Mouse (Mus musculus) common myeloid progenitor, adult 5-6 weeks (primary cell): ENCODE measurements at regions not wholly inside any gene's neighbourhood (a gene's known extent, or its start where the extent isn't known, plus 50 kb on each side); places are given as distances from the start of the nearest gene placed in this dataset.
A peak's percentile ranks its signal among the peaks of the same experiment; 100 is the strongest.

ENCODE experiments used
- ATAC-seq: replicated peaks from 2 replicates; pipeline ENCODE4 v1.8.0; 2016; ENCODE audit warnings: low read depth, mild to moderate bottlenecking, moderate TSS enrichment, inconsistent platforms; ENCODE audit not compliant: poor library complexity, severe bottlenecking

DNA sequence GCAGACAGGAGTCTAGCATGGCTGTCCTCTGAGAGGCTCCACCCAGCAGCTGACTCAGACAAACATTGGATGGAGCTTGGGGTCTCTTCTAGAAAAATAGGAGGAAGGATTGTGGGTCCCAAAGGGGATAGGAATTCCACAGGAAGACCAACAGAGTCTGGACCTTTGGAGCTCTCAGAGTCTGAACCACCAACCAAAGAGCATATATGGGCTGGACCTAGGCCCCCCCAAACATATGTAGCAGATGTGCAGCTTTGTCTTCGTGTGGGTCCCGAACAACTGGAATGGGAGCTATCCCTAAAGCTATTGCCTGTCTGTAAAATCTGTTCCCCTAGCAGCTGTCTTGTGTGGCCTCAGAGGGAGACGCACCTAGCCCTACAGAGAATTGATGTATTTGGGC lies 50.1 kb upstream of the Cpm start:
- no peak for ATAC-seq

DNA sequence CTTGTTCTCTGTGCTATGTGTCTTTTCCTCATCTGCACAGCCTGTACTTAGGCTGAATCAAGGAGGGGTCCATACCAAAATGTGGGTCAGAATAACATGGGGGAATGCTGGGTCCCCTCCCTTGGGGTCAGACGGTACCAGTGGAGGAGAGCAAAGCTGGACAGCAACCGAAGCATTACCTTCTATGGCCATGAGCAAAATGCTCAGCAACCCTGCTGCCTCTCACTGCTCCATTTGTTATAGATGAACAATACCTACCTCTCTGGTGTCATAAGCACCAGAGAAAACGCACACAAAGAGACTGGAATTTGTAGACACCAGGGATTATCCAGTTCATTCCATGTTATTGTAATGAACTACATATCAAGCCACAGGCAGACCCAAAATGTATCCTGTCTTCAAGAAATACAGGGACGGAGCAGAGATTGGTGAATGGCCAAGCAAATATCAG lies 50.6 kb upstream of the Cpm start:
- ATAC-seq = no peak

DNA sequence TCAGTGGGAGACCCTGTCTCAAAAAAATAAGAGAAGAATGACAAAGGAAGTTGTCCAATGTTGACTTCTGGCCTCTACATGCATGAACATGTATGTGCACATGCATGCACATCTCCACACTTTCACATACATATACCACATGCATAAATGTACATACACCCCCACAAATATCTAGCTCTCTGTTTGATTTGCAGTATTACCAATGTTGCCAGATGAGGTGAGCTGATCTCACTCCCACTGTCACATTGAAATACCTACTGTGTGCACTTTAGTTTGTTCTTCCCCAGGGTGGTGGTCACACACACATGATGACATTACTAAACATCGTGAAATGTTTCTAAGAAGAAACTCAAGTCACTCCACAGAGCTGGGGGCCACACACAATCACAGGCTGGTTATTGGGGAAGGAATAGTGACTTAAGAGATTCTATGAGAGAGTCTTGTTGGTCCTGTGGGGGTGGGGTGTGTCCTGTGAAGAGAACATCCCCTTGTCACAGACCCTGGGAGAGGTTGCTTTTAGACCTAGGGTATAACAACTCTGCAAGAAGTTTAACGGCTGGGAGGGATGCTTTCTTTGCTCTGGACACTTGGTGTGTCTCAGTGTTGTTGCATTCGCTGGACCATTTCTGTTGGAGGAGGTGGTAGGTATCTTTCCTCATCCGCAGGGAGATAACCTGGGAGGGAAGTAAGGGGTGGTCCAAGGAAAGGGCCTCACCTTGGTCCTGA lies 51.2 kb upstream of the Cpm start:
- ATAC-seq = no peak

DNA sequence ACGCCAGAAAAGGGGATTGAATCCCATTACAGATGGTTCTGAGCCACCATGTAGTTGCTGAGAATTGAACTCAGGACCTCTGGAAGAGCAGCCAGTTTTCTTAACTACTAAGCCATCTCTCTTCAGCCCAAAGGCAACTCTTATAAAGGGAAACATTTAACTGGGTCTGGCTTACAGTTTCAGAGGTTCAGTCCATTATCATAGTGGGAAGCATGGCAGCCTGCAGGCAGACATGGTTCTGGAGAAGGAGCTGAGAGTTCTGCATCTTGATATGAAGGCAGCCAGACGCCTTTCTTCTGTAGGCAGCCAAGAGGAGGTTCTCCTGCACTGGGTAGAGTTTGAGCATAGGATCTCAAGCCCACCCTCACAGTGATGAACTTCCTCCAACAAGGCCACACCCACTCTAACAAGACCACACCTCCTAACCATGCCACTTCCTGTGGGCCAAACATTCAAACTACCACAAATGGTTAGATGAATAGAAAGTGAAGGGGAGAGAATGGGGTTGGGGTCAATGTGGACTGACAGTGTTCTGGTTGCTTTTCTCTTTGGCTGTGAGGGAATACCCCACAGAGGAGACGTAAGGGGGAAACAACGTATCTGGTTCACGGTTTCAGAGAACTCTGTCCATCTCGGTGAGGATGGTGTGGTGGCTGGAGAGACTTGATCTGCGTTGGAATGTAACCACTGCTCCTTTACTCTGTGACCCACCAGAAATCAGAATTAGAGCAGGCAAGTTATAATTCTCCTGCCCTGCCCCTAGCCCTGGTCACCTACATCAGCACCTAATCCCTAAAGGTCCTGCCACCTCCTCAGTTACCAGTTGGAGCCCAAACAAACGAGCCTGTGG lies 52.2 kb upstream of the Cpm start:
- ATAC-seq = no peak

DNA sequence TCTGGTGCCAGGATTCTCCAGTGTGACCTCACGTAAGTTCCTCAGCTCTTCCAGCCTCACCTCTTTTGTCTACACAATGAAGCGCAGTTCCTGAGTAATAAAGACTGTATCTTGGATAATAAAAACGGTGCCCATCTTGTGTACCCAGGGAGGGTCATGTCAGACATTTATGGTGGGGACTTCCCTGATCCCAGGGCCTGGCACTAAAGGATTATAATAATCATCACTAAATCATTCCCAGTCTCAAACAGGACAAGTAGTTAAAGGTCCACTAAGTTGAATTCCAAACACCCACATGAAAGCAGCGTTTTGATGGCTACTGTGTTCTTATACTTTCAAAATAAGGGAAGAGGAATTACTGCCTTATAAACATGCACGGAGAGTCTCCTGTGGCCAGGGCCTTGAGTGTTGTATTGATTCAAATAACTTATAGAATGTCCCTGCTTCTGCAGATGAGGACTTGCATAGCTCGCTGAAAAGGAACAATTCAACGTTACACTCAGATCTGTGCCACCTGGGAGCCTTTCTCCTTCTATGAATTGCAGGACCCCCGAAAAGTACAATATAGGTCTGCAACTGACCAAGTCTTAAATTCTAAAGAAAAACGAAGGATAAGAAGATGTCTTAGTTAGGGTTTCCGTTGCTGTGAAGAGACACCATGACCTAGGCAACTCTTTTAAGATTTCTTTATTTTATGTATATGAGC lies 53.0 kb upstream of the Cpm start:
- ATAC-seq = no peak

DNA sequence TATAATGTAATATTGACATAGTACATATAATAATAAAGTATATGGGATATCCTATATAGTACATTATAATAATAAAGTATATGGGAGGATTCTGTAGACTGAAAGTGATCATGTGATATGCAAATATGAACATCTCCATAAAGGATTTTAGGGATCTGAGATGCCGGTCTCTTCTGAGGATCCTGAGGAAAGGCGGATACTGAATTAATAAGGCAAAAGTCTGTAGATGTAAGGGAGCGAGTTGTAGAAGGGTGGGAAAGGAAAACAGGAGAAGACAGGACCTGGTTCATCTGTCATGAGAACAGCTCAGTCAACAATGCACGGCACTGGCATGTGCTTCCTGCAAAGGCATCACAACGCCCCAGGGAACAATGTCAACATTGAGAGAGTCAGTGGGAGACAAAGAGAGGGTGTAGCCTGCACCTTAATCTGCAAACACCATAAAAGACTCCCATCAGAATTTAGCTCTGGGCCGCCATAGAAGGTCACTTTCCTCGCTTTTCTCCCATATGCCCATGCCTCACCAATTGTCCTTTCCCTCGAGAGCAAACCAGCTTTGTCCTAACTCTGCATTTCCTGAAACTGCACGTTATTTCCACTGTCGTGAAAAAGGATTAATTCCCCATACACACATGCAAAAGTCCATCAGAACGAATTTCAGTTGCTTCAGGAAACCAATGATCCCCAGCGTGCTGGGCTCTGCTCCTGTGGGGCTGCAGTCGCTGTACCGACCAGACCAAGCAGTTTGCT lies 53.7 kb upstream of the Cpm start:
- no peak for ATAC-seq

DNA sequence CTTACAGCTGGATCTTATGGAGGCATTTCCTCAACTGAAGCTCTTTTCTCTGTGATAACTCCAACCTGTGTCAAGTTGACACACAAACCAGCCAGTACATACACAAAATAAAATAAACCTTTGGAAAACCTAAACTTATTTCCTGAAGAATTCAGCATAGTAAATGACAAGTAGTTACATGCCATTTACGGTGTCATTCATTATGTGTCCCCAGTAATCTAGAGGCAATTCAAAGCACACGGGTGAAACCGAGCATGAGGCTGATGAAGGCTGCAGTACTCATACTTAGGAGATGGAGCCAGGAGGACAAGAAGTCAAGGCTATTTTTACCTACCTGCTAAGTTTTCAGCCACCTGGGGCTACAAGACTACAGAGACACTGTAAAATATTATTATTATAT lies 54.4 kb upstream of the Cpm start:
- no peak for ATAC-seq

DNA sequence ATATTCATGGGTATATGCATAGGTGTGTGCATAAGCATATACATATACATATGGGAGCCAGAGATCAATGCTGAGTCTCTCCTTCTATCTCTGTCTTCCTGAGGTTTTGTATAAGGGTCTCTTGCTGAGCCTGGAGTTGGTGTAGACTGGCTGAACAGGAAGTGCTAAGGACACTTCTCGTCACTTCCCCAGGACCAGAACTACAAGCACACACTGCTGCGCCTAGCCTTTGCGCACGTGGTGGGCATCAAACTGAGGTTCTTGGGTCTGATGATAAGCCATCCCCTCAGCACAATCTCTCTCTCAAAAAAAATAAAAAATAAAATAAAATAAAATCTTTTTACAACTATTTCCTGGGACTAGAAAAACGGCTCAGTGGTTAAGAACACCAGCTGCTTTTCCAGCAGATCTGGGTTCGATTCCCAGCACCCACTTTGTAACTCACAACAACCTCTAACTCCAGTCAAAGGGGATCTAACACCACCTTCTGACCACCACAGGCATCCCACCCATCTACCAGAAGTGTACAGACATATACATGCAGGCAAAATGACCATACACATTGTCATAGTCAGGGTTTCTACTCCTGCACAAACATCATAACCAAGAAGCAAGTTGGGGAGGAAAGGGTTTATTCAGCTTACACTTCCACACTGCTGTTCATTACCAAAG lies 55.1 kb upstream of the Cpm start:
- ATAC-seq = no peak

DNA sequence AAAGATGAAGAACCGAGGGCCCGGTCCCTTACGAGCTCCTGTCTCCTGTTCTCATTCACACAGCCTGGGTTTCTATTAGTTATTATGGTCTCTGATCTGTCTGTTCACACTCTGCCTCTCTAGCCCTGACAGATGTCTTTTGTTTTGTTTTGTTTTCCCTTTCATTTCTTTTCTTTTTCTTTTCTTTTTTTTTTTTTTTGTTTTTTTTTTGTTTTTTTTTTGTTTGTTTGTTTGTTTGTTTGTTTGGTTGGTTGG lies 55.8 kb upstream of the Cpm start:
- ATAC-seq = no peak

DNA sequence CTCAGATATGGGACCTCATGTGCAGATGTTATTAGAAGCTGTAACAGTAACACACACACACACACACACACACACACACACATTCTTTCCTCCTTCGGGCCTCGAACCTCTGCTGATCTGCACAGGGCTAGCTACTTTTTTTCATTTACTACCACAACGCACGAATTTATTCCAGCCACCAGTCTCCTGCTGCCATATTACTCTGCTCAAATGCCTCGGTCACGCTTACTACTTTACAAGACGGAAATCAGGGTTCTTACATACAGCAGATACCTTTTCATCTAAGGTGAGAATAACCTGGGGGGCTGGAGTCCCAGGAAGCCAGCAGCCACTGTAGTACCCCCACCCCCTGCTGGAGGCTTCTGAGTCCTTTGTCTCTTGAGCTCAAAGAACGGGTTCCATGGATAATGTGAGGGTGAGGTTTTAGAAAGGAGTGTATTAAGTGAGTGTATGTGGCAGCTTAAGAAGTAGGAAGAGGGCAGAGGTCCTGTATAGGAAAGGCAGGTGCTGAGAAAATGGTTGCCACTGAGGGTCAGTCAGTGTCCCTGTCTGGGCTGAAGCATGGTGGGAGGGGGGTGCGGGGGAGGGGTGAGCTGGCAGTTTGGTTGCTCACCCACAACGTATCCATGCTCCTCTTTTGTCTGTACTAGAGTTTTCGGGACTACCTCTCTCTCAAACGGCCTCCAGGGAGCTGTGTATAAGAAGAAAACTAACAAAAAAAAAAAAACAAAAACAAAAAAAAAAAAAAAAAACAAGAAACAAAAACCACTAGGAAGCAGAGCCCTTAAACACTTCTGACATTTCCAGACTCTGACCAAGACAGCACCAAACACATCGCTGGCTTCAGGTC lies 56.3 kb upstream of the Cpm start:
- no peak for ATAC-seq

DNA sequence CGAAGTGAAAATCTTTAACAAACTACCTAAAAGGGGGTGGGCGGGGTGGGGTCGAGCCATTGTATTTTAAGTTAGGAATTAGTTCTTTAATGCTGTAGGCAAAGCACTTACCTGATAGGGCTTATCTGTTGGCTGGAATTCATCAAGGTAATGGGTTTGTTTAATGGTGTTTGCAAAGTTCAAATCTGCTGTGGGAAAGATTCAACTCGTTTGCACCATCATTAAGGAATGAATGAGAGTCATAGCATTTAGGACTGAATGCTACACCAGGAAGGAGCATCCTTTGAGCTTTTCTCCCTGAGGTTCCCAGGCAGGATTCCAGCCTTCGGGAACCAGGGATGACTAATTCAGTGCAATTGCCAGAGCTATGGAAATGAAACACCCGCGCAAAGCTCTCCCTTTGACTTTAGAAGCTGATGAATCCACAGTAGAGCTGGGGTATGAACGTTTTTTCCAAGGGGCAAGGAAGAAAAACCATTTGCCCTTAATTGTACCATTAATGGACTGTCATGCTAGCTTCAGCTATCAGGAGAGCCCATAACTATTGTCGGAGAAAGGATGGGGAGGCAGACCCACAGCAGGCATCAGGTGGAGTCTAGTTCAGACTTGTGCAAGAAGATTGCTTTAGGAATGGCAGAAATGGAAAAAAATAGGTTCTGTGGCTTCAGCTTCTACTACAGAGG lies 57.3 kb upstream of the Cpm start:
- ATAC-seq = no peak

DNA sequence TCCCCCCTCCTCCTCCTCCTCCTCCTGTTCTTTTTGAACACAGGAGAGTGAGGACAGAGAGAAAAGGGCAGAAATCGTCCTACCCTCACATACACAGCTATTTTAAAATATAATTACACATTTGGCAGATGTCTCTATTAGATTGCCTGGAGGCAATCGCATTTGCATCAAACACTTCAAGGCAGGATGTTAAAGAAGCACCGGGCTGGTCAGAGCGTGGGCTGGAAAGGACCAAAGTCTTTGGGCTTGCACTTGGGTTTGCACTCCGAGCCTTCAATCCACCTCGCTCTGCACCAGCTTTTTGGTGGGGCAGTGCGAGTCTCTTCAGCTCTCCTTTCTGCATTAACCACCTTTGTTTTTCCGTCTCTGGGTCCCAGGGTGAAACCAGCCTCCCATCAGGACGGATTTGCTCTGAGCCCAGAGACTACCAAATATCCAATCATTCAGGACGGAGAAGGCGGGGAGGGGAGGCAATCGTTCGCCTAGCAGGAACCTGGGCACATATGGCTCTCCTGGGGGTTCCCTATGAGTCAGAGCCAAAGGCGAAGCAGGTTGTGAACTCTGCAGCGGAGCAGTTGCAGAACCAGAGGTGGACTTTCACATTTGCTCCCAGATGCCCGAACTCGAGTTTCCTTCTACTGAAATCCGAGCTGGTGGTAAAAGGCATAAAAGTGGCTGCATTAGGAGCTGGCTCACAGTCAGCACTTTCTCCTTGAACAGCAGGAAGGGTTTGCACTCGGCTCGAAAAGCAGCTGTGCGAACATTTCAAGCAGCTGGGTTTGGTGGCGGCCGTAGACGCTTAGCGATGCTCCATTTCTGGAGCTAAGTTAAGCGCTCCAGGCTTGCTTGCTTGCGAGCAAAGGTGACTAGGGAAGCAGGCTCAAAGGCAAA lies 58.1 kb upstream of the Cpm start:
- peak; percentile 63; the same call in 1 of the 2 replicates for ATAC-seq

DNA sequence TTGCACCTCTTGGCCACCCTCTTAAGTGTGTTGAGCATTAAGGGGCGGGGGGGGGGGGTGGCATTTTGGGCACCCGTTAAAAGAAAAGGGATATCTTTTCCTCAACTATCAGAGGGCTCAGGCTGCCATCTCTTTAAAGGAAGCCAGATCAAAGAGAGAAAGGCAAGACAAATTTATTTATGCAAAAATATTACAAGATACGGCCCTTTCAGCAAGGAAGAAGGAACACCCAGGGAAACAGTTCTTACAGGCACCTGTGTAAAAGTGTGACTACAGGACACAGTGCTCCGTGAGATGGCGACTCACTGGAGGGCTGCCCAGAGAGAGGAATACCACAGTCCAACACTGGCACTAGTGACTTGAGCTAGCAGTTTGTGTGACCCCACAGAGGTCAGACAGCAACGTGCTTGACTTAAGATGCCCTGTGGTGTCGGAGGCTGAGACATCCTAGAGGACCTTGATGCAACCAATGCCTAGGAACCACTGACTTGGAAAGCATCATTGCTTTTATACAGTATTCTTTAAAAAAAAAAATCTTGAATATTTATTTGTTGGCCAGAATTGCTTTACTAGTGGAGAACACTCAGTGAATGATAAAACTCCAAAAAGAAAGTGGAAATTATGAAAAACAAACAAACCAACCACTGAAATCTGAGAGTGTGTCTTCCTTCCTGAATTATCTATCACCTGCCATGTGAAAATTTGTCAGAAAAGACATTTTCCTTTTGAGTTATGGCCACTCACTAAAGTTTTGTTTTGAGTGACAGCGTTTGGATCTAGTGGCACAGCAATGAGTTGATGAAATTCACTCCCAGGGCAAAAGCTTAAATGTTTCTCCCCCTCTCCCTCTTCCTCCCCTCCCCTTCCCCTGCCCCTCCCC lies 59.0 kb upstream of the Cpm start:
- no peak for ATAC-seq

DNA sequence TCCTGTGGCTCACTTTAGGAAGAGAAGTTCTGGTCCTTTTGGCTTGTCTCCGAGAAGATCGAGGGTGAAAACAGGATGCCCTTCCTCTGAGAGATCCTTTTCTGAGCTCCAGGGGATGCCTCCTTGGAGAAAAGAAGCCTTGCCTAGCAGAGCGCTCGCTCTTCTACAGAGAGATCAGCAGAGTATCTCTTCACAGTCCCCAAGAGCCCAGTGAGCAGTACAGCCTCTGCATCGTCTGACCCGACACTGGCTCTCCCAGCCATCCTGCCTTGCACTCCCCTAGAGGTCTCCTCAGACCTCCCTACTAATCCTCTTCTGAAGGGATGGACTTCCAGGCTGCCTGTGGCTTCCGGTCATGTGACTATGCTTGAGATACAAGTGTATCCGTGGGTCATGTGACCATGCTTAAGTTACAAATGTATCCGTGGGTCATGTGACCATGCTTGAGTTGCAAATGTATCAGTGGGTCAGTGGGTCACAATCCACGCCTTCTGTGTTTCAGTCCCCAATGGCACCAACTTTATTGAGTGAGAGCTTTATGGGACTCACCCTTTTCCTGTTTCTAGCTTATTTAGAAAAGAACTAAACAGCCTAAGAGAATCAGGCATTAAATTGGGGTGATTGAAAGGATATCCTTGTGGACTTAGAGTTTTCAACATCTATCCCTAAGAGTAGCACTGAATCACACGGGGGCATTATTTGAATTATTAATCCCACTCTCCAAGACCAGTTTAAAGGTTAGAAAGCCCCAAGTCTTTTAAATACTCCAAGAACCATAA lies 59.8 kb upstream of the Cpm start:
- ATAC-seq = no peak

DNA sequence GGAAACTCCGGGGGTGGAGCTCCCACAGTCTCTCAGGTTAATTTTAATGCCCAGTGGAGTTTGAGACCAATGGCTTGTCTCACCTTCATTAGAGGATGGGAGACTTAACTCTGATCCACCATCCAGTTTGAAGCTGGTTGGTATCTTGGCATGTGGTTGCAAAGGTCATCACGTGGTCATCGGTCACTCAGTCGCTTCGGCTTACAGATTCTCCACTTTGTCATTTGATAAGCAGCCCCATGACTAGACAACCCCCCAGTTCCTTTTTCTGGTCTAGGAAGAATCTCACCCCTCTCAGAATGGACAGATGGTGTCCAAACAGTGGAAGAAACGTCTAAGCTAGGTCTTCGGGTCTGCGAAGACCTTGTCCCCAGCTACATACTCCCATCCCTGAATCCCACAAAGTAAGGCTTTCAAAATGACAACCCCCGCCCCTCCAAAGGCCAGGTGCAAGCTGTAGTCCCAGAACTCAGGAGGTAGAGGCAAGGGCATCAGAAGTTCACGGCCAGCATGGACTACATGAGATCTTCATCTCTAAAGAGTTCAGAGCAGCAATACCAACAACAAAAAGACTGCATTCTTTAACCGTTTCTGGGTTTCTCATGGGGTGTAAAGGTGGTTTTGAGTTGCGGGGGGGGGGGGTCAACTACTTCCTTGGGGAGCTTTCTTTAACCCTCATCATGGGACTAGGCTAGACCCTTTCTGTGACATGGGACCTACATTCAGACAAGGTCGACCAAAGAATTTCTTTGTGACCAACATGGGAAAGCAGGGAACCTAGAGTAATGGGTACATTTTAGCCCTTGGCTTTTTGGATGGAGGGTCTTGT lies 60.6 kb upstream of the Cpm start:
- no peak for ATAC-seq
